Mouse (Mus musculus): Measurements from ENCODE around the gene Spint5.

GRCm38 (mm10) chr2:164700959-164701358 lies 14.1 kb upstream of the Spint5 start:
- TF ChIP-seq CTCF (conservative IDR thresholded peaks at IDR 0.05; ENCODE audit: low read length), result no peak
- TF ChIP-seq NANOG (IDR thresholded peaks at IDR 0.05; ENCODE audit: borderline replicate concordance, low read length), result no peak
